Mouse (Mus musculus): ENCODE measurements around the gene Grik1.

Grik1 gene

GRCm38 (mm10) chr16:87957449-87957848 is 332.6 kb downstream of the Grik1 start:
- DNase-seq (ENCODE audit: low spot score): no peak

GRCm38 (mm10) chr16:87956178-87956577 is 333.9 kb downstream of the Grik1 start:
- no peak for DNase-seq (ENCODE audit: low spot score)

GRCm38 (mm10) chr16:87954715-87955441 is 335.2 kb downstream of the Grik1 start:
- no peak for DNase-seq (ENCODE audit: low spot score)

GRCm38 (mm10) chr16:87953176-87953575 is 336.9 kb downstream of the Grik1 start:
- DNase-seq (ENCODE audit: low spot score): no peak

GRCm38 (mm10) chr16:87949881-87950280 is 340.2 kb downstream of the Grik1 start:
- no peak for DNase-seq (ENCODE audit: low spot score)

GRCm38 (mm10) chr16:87948122-87948521 is 341.9 kb downstream of the Grik1 start:
- no peak for DNase-seq (ENCODE audit: low spot score)

GRCm38 (mm10) chr16:87944318-87944717 is 345.7 kb downstream of the Grik1 start:
- DNase-seq (ENCODE audit: low spot score): no peak

- DNase-seq (ENCODE audit: low spot score): no peak
These were observed 347.8 kb downstream of the Grik1 start for GRCm38 (mm10) chr16:87942103-87942865.

- DNase-seq (ENCODE audit: low spot score): no peak
These were observed 355.4 kb downstream of the Grik1 start for GRCm38 (mm10) chr16:87934685-87935084.

GRCm38 (mm10) chr16:87931358-87931757 is 358.7 kb downstream of the Grik1 start:
- no peak for DNase-seq (ENCODE audit: low spot score)

- DNase-seq (ENCODE audit: low spot score): no peak
These were observed 359.5 kb downstream of the Grik1 start for GRCm38 (mm10) chr16:87930519-87930918.

- DNase-seq (ENCODE audit: low spot score): no peak
These were observed 361.4 kb downstream of the Grik1 start for GRCm38 (mm10) chr16:87928671-87929070.

- DNase-seq (ENCODE audit: low spot score): no peak
These were observed 372.2 kb downstream of the Grik1 start for GRCm38 (mm10) chr16:87917897-87918296.

- no peak for DNase-seq (ENCODE audit: low spot score)
These were observed 372.9 kb downstream of the Grik1 start for GRCm38 (mm10) chr16:87917157-87917546.

GRCm38 (mm10) chr16:87916209-87917156 is 373.6 kb downstream of the Grik1 start:
- DNase-seq (ENCODE audit: low spot score): no peak

GRCm38 (mm10) chr16:87915156-87915555 is 374.9 kb downstream of the Grik1 start:
- no peak for DNase-seq (ENCODE audit: low spot score)

GRCm38 (mm10) chr16:87913781-87914180 is 376.3 kb downstream of the Grik1 start:
- no peak for DNase-seq (ENCODE audit: low spot score)

GRCm38 (mm10) chr16:87911201-87911600 is 378.9 kb downstream of the Grik1 start:
- no peak for DNase-seq (ENCODE audit: low spot score)

- no peak for DNase-seq (ENCODE audit: low spot score)
These were observed 388.0 kb downstream of the Grik1 start for GRCm38 (mm10) chr16:87902049-87902448.

- no peak for DNase-seq (ENCODE audit: low spot score)
These were observed 388.9 kb downstream of the Grik1 start for GRCm38 (mm10) chr16:87901189-87901588.

GRCm38 (mm10) chr16:87875927-87876326 is 414.1 kb downstream of the Grik1 start:
- DNase-seq (ENCODE audit: low spot score): no peak

- no peak for DNase-seq (ENCODE audit: low spot score)
These were observed 425.5 kb downstream of the Grik1 start for GRCm38 (mm10) chr16:87864526-87864925.
